Comparison of ENCODE assay signal across 13 mouse cellular contexts in genomic region chr6:93770283-93771025, GRCm38 (mm10).
A peak's percentile ranks its signal among the peaks of the same experiment; 100 is the strongest.
DNase-seq lines count a peak whose midpoint lies in the region; ATAC-seq and TF ChIP-seq lines count a peak whose summit lies in the region.
"Had no signal": no experiment of that assay in that cellular context is flagged by ENCODE, and none has a peak within 500 bp of the region (broad histone marks: within the 10 kb centered on the region; RNA-seq: fewer than 3 reads in every experiment).

No protein-coding gene starts in this region.

- no peak for DNase-seq in layer of hippocampus, adult 2 months (ENCODE audit: low spot score in 2 of 2)
- no peak for DNase-seq in layer of hippocampus, postnatal 25 days (ENCODE audit: extremely low spot score in 1 of 2, low spot score in 1 of 2)
- peak; percentile 36 for DNase-seq in Muller cell, postnatal 12 days (ENCODE audit: inconsistent ontology term)
- DNase-seq in brain, adult 2 months (ENCODE audit: low read depth, low spot score): peak; percentile 41
- DNase-seq in gastrocnemius, adult 8-10 months (ENCODE audit: low spot score in 2 of 2): no peak
- DNase-seq in thymus, adult 18-20 months: no peak
- DNase-seq: kidney, postnatal 10 days; lung, adult 18-20 months had no signal

- peak; percentile 83 for ATAC-seq in granulocyte monocyte progenitor cell, adult 5-6 weeks (replicated peaks; ENCODE audit: poor library complexity, severe bottlenecking)
- ATAC-seq: CD4-positive, CD25-positive, alpha-beta regulatory T cell, adult 4 months; inflammation-experienced regulatory T-cells, adult 6 months had no signal

- no peak overlapping the region; the same call in 1 of the 2 replicates for H3K4me3 ChIP-seq in layer of hippocampus, adult 2 months
- H3K4me3 ChIP-seq: embryonic facial prominence, embryonic 12.5 days; neural tube, embryonic 15.5 days had no signal

- TF ChIP-seq CTCF in layer of hippocampus, adult 2 months (conservative IDR thresholded peaks at IDR 0.05): no peak

- H3K27ac ChIP-seq in layer of hippocampus, adult 2 months: peak overlapping the region; percentile 78
- H3K27ac ChIP-seq: embryonic facial prominence, embryonic 12.5 days; neural tube, embryonic 15.5 days had no signal

Comparison
In these comparisons a context has a peak if more than half of its experiments do, and no peak if none do; other contexts are left out.
1. DNase-seq: peak in Muller cell, postnatal 12 days (single experiment) and brain, adult 2 months (single experiment); none in layer of hippocampus, adult 2 months (0 of 2), layer of hippocampus, postnatal 25 days (0 of 2), gastrocnemius, adult 8-10 months (0 of 2) and thymus, adult 18-20 months (0 of 2).